Mouse (Mus musculus) thymus, postnatal 25 days (tissue): ENCODE data around the gene Cspg4.
A peak's percentile ranks its signal among the peaks of the same experiment; 100 is the strongest.

Experiments
- DNase-seq: peaks from one replicate; pipeline ENCODE4 v3.0.0; 2022

The Cspg4 gene

DNA sequence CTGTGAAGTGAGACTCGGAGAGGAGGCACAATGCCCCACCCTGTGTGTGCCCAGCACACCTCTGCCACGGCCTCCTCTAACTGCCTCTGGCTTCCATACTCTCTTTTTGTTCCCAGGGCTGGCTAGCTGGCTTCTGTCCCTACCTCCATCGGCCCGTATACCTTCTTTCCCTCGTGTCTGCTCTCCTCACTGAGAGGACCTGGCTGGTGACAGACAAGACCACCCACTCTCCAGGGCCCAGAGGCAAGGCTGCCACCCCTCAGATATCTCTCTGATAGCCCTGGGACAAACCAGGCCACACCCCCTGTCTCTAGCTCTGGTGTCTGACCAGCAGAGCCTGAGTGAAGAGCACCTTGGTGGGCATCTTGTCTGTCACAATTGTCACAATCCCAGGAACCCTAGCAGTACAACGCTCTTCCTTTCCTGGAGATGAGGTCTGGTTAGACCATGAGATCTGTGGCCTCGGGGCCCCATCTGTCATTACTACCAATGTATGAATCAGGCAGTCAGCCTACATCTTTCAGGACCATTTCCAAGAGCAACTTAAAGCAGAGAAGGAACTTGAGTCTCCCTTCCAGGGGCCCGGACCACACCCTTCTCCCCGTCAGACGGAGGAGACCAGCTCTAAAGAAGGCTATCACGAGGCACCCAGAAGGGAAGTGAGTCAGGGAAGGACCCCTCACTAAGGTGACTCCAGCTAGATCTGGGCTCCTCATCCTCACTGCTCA, 1.0 kb downstream of the Cspg4 start:
- DNase-seq, result no peak

DNA sequence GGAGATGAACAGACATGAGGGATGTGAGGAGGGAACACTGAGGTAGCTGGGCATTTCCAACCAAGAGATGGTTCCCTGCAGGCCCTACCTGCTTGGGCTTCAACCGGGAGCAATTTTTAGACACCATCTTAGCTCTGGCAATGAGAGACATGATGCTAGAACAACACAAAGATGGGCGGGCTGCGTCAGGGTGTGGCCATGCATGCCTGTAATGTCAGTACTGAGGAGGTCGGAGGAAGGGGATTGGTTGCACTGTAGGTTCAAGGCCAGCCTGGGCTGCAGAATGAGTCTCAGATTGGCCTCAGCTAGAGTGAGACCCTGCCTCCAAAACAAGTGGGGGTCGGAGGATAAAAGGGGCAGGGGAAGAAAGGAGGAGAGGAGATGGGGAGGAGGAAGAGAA, 1.6 kb downstream of the Cspg4 start:
- no peak for DNase-seq

DNA sequence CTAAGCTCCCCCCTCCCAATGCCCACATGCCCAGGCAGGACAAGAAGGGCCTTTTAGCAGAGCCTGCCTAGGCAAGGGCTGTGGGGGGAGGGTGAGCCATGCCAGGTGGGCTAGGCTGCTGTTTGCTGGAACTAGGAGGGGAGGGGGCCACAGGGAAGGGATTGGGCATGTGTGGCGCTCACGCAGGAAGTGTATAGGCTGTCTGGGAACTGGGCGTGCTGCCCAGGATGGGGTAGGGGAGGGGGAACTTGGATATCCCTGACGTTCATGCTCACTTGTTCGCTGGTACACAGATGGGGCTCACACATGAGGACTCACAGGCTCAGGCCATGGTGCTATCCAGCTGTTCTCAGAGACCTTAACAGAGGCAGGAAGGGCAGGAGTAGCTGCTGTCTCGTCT, 3.5 kb downstream of the Cspg4 start:
- no peak for DNase-seq

DNA sequence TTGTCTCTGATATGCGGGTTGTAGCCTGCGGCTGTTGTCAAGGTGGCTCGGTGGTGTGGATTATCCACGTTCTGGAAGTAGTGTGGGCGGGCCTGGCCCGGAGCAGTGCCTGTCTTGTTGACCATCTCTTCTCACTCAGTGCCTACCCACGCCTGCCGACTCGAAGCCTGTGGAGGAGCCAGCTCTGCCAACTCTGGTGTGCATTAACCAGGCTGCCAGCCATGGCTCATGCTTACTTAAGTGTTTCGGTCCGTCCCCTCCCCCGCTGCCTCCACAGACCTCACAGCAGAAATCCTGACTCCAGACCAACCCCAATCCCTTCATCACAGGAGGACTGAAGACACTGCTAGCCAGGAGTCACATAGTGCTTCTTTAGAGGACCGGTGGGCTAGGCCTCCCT, 4.7 kb downstream of the Cspg4 start:
- DNase-seq, result no peak

DNA sequence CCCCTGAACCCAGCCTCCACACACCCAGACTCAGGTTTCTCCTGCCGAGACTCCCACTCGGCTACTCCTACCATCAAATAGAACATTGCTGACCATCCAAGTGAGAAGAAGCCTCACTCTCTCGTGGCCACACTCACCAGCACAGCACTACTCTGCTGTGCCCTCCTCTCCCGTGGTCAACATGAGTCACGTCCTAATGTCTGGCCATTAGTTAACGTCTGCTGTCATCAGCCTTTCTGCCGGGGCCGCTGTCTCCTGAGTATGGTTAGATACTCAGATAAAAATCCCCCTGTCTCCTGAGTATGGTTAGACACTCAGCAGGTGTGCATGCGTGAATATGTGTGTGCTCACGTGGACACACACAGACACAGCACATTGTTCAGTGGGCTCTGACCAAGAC, 5.9 kb downstream of the Cspg4 start:
- no peak for DNase-seq

DNA sequence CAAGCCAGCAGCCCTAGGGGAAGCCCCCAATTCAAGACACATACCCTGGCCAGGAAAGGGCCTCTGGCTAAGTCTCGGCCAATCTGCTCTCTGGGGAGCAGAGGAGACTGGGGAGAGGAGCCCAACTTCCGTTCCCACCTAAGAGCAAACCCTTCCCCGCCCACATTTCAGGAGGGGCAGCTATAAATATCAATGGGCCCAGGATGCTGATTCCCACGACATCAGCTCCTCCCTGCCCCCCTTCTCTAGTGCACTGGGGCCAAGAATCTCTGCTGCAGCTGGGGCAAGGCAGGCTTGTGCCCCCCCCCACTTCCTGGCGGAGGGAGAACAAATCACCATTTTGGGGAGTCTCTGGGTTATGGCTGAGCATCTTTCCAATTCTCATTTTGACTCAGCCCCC, 6.4 kb downstream of the Cspg4 start:
- DNase-seq, result no peak

DNA sequence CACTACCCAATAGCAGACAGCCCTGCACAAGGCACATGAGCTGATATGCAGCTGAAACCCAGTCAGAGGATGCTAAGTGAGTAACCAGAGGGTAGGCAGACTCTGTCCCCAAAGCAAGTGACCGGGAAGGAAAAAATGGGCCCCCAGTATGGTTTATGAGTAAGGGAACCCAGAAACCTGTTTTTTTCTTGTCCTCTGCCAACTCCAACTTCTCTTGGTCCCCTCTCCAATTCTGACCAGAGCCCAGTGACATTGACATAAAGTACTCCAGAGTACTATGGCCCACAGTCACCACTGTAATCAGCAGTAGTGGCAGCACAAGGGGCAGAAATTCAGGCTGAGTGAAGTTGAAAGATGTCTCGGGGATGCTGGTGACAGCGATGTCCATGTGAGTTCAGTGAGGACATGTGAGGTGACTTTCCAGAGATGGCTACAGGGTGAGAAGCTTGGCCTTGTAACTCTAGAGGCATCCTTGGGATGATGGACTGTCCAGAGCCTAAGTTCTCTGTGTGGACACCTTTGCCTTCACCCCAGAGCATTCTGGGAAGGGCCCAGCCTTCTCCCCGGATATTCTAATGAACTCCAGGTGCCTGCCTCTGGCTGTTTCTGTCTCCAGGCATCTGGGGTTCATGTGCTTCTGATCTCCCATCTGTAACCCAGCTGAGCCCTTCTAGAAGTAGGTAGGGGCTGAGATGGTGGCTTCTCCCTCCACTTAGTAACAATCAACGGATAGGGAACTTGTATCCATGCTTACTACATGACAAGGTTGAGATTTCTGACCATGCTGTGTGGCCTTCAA, 7.5 kb downstream of the Cspg4 start:
- DNase-seq, result no peak

DNA sequence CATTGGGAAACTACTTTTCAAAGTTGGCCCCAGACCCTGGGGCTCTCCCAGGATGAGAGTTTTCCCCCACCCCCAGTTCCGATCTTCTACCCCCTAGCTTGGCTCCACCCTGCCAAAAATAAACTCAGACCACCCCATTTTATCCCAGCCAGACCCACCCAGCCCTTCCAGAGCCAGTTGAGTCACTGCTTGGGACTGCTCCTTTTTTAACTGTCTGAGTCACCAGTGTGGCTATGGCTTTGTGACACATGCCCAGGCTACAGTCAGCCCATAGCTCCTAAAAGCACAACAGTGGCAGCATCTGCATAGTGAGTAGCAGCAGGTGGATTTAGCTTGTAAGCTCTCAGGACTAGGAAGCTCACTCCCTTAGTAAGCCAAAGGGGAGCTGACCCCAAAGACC, 8.3 kb downstream of the Cspg4 start:
- no peak for DNase-seq

DNA sequence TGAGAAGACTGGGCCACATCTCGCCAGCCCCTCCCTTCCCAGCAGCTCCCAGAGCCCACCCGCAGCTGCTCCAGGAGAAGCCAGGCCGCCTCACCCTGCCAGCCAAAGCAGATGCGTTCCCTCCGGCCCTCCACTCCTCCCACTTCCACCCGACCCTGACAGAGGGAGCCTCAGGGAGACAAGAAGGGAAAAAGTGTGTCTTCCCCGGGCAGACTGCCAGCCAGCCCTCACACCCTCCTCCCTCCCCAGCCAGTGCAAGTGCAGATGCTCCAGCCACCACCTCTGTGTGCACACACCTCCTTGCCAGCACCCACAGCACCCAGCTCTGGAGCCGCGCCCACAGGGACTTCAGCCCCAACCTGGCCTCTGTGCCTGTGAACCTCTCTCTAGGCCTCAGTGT, 12.0 kb downstream of the Cspg4 start:
- no peak for DNase-seq

DNA sequence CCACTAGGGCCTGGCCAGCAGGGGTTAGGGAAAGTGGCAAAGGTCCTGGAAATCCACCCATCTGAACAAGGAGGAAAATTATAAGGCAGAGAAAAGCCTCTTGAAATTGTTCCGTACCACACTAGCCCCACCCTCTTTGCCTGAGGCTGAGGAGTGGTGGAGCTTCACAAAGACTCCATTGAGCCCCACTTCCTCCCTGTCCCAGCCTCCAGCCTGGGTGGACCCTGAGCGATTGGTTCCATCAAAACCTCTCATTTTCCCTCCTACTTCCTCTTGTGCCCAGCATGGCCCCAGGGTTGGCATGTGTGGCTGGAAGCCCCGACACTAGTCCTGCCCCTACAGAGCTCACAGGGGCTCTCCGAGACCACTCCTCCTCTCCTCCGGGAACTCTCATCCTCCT, 12.5 kb downstream of the Cspg4 start:
- DNase-seq, result no peak

DNA sequence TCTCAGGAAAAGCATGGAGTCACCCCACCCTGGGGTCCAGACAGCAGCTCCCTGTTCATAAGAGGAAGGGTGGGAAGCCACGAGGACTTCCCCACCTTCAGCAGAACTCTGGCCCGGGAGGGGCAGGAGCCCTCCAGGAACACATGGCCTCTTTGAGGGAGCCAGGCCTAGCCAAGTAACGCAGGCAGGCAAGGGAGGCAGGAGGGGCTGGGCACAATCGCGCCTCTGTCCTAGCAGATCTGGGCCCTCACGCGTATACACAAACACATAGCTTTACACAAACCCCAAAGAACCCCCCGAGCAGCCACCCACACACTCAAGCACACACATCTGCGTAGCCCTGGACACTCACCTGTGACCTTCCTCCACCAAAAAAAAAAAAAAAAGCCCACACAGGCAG, 16.0 kb downstream of the Cspg4 start:
- no peak for DNase-seq

DNA sequence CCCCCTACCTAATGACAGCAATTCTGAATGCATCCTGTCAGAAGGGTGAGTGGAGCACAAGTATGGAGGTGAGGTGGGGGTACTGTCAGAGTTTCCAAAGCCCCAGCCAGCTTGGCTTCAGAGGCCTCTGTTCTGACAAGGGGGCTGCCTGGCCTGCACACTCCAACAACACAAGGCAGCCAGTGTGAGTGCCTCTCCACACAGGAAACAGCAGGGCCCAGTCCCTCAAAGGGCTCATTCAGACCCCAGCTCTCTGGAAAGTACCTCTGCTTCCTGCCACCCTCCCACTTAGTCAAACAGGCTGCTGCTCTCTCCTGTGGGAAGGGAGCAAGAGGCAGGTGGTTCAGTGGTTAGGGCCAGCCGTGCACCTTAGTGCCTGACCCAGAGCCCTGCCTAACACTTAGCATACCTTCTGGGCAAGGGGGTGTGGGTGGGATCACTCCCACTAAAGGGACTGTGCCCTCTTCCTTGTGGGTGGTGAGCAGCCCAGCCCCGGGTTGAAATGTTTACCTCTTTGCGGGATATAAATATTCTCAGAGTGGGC, 16.8 kb downstream of the Cspg4 start:
- DNase-seq, result no peak

DNA sequence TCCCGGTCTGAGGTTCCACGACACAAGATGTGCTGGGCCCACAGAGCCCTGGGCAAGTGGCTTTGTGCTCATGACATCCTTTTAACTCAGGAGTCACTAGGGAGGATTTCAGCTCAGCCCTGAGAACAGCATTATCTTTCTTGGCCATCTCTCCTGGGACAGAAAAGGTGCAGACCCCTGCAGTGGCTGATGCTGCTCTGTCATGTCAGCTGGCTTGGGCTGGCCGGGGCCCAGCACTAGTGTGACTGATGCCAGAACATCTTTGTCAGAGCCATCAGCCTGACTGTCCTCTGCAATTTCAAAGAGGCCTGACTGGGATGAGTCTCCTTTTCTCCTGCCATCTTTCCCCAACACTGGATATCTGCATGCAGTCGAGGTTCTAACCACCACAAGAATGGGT, 17.4 kb downstream of the Cspg4 start:
- no peak for DNase-seq

DNA sequence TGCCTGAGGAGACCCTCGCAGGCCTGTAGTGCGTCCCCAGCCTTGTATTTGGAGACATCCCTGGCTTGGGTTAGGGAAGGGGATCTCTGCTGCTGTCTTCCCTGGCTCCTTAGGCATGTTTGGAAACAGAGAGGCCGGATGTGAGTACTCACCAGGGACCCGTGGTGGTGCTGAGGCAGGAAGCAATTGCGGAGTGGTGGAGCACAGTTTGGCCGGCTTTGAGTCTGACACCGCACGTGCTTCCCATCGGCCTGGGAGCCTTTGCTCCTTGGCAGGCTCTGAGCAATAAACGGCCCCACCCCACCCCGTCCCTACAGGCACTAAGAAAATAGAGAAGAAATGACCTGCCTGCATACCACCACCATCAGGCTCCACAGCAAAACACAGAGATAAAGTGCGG, 18.0 kb downstream of the Cspg4 start:
- DNase-seq, result no peak

DNA sequence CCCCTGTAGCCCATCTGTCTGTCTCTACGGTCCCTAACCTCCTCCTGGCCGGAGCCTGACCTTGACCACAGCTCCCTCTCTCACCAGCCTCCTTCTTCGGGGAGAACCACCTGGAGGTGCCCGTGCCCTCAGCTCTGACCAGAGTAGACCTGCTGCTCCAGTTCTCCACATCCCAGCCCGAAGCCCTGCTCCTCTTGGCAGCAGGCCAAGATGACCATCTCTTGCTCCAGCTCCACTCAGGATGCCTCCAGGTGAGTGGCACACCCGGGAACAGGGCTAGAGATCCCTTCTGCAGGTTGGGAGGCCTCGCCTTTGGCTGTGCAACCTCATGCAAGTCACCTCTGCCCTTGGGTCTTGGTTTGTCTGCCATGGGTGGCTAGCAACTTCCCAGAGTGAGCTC, 18.6 kb downstream of the Cspg4 start:
- no peak for DNase-seq

DNA sequence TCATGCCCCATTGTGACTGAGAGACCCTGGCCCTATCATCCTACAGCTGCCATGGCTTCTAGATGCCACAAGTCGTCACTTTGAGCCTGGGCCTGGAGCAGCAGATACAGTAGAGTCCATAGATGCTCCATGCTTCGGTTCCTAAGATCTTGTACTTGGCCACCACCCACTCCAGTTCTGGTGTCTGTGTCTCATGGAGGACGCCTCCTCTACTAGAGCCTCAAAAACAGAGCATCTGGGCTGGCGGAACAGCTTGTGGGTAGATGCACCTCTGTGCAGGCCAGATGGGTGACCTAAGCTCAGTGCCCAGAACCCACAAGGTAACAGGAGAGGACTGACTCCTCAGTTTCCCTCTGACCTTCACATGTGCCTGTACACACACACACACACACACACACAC, 19.5 kb downstream of the Cspg4 start:
- no peak for DNase-seq

DNA sequence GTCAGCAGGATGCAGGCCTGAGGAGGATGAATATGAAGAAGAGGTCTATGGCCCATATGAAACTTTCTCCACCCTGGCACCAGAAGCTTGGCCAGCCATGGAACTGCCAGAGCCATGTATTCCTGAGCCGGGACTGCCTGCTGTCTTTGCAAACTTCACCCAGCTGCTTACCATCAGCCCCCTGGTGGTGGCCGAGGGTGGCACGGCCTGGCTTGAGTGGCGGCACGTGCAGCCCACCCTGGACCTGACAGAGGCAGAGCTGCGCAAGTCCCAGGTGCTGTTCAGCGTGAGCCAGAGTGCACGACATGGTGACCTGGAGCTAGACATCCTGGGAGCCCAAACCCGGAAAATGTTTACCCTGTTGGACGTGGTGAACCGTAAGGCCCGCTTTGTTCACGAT, 21.3 kb downstream of the Cspg4 start:
- peak; percentile 41 for DNase-seq

DNA sequence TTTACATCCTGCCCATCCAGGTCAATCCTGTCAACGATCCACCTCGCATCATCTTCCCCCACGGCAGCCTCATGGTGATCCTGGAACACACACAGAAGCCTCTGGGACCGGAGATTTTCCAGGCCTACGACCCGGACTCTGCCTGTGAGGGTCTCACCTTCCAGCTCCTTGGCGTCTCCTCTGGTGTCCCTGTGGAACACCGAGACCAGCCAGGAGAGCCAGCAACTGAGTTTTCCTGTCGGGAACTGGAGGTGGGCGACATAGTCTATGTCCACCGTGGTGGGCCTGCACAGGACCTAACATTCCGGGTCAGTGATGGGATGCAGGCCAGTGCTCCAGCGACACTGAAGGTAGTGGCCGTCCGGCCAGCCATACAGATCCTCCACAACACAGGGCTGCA, 21.8 kb downstream of the Cspg4 start:
- DNase-seq, result no peak

DNA sequence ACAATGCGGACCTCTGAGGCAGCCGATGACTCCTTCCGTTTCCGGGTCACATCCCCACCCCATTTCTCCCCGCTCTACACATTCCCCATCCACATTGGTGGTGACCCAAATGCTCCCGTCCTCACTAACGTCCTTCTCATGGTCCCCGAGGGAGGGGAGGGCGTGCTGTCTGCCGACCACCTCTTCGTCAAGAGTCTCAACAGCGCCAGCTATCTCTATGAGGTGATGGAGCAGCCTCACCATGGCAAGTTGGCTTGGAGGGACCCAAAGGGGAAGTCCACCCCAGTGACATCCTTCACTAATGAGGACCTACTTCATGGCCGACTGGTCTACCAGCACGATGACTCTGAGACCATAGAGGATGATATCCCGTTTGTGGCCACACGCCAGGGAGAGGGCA, 22.7 kb downstream of the Cspg4 start:
- no peak for DNase-seq

DNA sequence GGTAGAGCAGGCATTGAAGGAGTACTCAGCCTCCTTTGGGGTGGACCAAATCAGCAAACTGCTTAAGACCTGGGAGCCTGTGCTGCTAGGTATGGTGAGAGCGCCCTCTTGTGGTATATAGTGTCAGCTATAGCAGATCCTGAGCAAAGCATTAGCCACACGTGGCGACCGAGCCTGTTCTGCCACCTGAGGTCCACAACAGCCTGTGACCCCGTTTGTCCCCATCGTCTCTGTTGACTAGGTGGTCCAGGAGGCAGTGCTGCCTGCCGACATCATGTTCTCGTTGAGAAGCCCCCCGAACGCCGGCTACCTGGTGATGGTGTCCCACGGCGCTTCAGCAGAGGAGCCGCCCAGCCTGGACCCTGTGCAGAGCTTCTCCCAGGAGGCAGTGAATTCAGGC, 25.0 kb downstream of the Cspg4 start:
- DNase-seq, result peak; percentile 54

DNA sequence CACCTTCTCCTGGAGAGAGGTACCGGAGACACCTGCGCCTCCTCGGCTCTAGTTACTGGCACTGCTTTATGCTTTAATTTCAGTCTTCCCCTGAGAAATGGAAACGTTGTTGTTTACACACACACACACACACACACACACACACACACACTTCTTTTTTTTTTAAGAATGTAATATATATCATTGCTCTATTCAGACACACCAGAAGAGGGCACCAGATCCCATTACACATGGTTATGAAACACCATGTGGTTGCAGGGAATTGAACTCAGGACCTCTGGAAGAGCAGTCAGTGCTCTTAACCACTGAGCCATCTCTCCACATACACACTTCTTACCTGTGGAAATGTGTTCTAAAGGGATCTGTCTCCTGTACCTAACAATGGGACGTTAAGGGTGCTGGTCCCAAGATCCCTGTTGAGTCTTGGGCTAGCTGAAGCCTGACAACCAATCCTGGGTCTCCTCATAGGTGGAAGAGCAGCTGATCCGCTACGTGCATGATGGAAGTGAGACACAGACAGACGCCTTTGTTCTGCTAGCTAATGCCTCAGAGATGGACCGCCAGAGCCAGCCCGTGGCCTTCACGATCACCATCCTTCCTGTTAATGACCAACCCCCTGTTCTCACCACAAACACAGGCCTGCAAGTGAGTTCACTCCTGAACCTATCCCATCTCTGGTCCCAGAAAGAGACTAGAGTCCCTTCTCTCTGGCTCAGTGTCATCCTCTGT, 25.9 kb downstream of the Cspg4 start:
- DNase-seq, result no peak

DNA sequence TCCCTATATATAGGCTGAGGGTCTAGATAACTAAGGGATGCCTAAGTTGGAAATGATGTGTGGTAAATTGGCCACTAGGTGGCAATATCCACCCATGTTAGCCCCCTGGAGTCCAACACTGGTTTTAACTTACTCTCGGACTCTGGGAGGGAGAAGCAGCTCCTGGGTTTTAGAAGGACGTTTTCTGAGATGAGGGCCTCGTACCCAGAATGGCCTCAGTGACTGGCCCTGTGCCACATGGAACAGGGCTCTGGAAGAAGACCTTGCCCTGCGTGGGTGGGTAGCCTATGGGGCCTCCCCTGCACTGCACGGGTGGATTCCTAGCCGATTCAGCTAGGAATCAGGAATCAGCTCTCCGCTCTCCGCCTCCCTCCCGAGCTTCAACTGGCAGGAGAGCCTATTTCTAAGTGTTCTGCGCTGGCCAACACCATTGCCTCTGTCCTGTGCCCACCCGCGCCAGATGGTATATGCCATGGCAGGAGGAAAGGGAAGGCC, 26.7 kb downstream of the Cspg4 start:
- DNase-seq, result peak; percentile 64

DNA sequence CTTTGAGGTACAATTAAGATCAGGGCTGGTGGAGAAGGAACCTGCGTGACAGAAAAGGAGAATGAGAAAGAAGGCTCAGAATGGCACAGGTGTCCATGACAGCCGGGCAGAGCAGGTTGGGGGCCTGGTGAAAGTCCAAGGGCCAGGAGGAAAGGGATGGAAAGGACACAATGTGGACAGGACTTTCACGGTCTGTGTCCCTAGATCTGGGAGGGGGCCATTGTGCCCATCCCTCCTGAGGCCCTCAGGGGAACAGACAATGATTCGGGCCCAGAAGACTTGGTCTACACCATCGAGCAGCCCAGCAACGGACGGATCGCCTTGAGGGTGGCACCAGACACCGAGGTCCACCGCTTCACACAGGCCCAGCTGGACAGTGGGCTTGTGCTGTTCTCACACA, 27.3 kb downstream of the Cspg4 start:
- no peak for DNase-seq

DNA sequence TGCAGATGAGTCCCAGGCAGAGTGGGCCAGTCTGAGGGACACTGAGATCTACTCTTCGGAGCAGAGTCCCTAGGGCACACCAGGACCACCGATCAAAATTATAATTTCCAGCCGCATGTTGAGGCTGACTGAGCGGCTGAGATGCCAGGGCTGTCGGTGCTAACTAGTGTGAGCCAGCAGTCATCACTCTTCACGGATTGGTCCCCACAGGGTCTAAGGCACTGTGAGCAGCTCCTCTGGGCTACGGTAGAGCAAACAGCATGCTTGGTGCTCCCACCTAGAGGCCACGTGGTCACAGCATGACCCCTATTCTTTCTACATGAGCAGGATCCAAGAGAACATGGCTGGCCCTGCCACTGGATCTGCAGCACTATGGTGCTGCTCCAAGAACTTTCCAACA, 28.5 kb downstream of the Cspg4 start:
- no peak for DNase-seq
